Mouse (Mus musculus): ENCODE data around the gene Rab19. TPM values are rescaled to one million over a fixed set of nuclear protein-coding genes. Genes with fewer than 3 reads are reported as not detected.

The Rab19 gene
- total and polyA plus RNA-seq, 2 experiments from 2014 or later = 0.25 TPM; not detected in 1

- H3K4me3 ChIP-seq (ENCODE audit: low read depth, low read length) = no peak overlapping the region
- H3K4me1 ChIP-seq (ENCODE audit: insufficient read depth, low read length) = no peaks in the 10 kb centered on the region
- TF ChIP-seq CTCF (IDR thresholded peaks at IDR 0.05) = no peak
- WGBS = 77% methylated on average over 4 of the region's 4 CpGs
- ATAC-seq (ENCODE audit: low FRiP score) (no peak), DNase-seq (ENCODE audit: low spot score) (no peak)
- H3K27me3 ChIP-seq (ENCODE audit: insufficient read depth, low read length) = no peaks in the 10 kb centered on the region
- no peaks in the 10 kb centered on the region for H3K9me3 ChIP-seq (ENCODE audit: low read length)
- no peak overlapping the region for H3K9ac ChIP-seq (replicated peaks; ENCODE audit: low read length, poor library complexity, severe bottlenecking)
- peaks cover 16% of the 10 kb centered on the region for H3K36me3 ChIP-seq (ENCODE audit: insufficient read depth, low read length)
- H3K4me2 ChIP-seq (ENCODE audit: low read depth, low read length, poor library complexity, severe bottlenecking) = no peak overlapping the region
- no peak overlapping the region for H3K27ac ChIP-seq (ENCODE audit: low read depth, low read length)
Observed at GRCm38 (mm10) chr6:39395471-39395870, 14.5 kb downstream of the Rab19 start.

DNA sequence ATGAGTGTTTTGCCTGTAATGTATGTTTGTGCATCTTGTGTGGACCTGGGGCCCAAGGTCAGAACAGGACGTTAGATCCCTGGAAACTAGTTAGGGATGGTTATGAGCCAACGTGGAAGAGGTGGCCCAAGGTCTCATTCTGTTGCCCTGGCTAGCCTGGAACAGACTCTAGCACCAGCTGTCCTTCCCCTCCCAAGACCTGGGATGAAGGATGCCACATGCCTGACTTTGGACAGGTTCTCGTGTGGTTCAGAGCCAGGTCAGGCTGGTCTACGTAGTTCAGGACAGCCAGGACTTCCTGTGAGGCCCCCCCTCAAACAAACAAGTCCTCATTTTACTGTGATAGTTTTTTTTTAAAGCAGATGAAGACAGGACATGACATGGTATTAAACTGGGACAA is 14.9 kb downstream of the Rab19 start:
- WGBS = 90% methylated on average over 4 of the region's 4 CpGs
- no peaks in the 10 kb centered on the region for H3K27me3 ChIP-seq (ENCODE audit: insufficient read depth, low read length)
- no peak overlapping the region for H3K27ac ChIP-seq (ENCODE audit: low read depth, low read length)
- no peaks in the 10 kb centered on the region for H3K9me3 ChIP-seq (ENCODE audit: low read length)
- H3K4me3 ChIP-seq (ENCODE audit: low read depth, low read length) = no peak overlapping the region
- no peak for DNase-seq (ENCODE audit: low spot score)
- no peak for ATAC-seq (ENCODE audit: low FRiP score)
- TF ChIP-seq CTCF (IDR thresholded peaks at IDR 0.05) = no peak
- H3K4me1 ChIP-seq (ENCODE audit: insufficient read depth, low read length) = no peaks in the 10 kb centered on the region
- H3K9ac ChIP-seq (replicated peaks; ENCODE audit: low read length, poor library complexity, severe bottlenecking) = no peak overlapping the region
- H3K4me2 ChIP-seq (ENCODE audit: low read depth, low read length, poor library complexity, severe bottlenecking) = no peak overlapping the region
- H3K36me3 ChIP-seq (ENCODE audit: insufficient read depth, low read length) = peaks cover 16% of the 10 kb centered on the region

DNA sequence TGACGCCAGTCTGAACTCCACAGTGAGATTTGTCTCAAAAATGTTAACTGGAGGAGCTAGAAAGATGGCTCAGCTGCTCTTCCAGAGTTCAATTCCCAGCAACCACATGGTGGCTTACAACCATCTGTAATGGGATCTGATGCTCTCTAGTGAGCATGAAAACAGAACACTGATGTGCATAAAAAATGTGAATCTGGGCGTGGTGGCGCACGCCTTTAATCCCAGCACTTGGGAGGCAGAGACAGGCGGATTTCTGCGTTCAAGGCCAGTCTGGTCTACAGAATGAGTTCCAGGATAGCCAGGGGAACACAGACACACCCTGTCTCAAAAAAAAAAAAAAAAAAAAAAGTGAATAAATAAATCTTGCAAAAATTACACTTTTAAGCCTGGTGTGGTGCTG is 16.1 kb downstream of the Rab19 start:
- H3K27me3 ChIP-seq (ENCODE audit: insufficient read depth, low read length) = no peaks in the 10 kb centered on the region
- no peak overlapping the region for H3K9ac ChIP-seq (replicated peaks; ENCODE audit: low read length, poor library complexity, severe bottlenecking)
- no peak overlapping the region for H3K4me3 ChIP-seq (ENCODE audit: low read depth, low read length)
- no peak overlapping the region for H3K27ac ChIP-seq (ENCODE audit: low read depth, low read length)
- no peaks in the 10 kb centered on the region for H3K9me3 ChIP-seq (ENCODE audit: low read length)
- no peak for DNase-seq (ENCODE audit: low spot score)
- H3K4me2 ChIP-seq (ENCODE audit: low read depth, low read length, poor library complexity, severe bottlenecking) = no peak overlapping the region
- WGBS = 94% methylated on average over 6 of the region's 6 CpGs
- peaks cover 16% of the 10 kb centered on the region for H3K36me3 ChIP-seq (ENCODE audit: insufficient read depth, low read length)
- no peak for ATAC-seq (ENCODE audit: low FRiP score)
- no peaks in the 10 kb centered on the region for H3K4me1 ChIP-seq (ENCODE audit: insufficient read depth, low read length)
- TF ChIP-seq CTCF (IDR thresholded peaks at IDR 0.05) = no peak

GRCm38 (mm10) chr6:39398342-39398741 is 17.4 kb downstream of the Rab19 start:
- Histone ChIP-seq H3K9me3 (ENCODE audit: low read length) (no peaks in the 10 kb centered on the region), H3K4me1 (ENCODE audit: insufficient read depth, low read length) (no peaks in the 10 kb centered on the region), H3K27ac (ENCODE audit: low read depth, low read length) (no peak overlapping the region), H3K4me3 (ENCODE audit: low read depth, low read length) (no peak overlapping the region), H3K27me3 (ENCODE audit: insufficient read depth, low read length) (no peaks in the 10 kb centered on the region), H3K4me2 (ENCODE audit: low read depth, low read length, poor library complexity, severe bottlenecking) (no peak overlapping the region), H3K36me3 (ENCODE audit: insufficient read depth, low read length) (peaks cover 19% of the 10 kb centered on the region), H3K9ac (replicated peaks; ENCODE audit: low read length, poor library complexity, severe bottlenecking) (no peak overlapping the region)
- DNase-seq (ENCODE audit: low spot score) = no peak
- no peak for TF ChIP-seq CTCF (IDR thresholded peaks at IDR 0.05)
- ATAC-seq (ENCODE audit: low FRiP score) = no peak
- 97% methylated on average over 9 of the region's 9 CpGs for WGBS

- Histone ChIP-seq H3K9ac (replicated peaks; ENCODE audit: low read length, poor library complexity, severe bottlenecking) (no peak overlapping the region), H3K4me1 (ENCODE audit: insufficient read depth, low read length) (no peaks in the 10 kb centered on the region), H3K9me3 (ENCODE audit: low read length) (no peaks in the 10 kb centered on the region), H3K27ac (ENCODE audit: low read depth, low read length) (no peak overlapping the region), H3K36me3 (ENCODE audit: insufficient read depth, low read length) (peaks cover 34% of the 10 kb centered on the region), H3K4me3 (ENCODE audit: low read depth, low read length) (no peak overlapping the region), H3K27me3 (ENCODE audit: insufficient read depth, low read length) (no peaks in the 10 kb centered on the region), H3K4me2 (ENCODE audit: low read depth, low read length, poor library complexity, severe bottlenecking) (no peak overlapping the region)
- peak; percentile 65 for TF ChIP-seq CTCF (IDR thresholded peaks at IDR 0.05)
- 66% methylated on average over 7 of the region's 7 CpGs for WGBS
- ATAC-seq (ENCODE audit: low FRiP score) (no peak), DNase-seq (ENCODE audit: low spot score) (no peak)
Observed at GRCm38 (mm10) chr6:39400343-39400742, 19.4 kb downstream of the Rab19 start.

DNA sequence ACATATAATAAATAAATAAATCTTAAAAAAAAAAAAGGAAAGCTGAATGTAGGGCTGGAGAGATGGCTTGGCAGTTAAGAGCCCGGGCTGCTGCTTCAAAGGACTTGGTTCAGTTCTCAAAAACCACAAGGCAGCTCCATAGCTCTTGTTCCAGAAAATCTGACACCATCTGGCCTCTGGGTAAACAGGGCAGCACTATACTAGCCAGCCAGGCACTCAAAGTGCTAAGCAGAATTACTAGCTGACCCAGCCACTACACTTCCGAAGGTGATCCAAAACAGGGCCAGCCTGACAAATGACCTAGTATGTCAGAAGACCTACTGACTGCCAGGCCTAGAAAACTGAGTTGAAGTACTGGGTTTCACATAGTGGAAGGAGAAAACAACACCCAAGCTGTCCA is 22.2 kb downstream of the Rab19 start:
- H3K4me2 ChIP-seq (ENCODE audit: low read depth, low read length, poor library complexity, severe bottlenecking) = no peak overlapping the region
- H3K4me3 ChIP-seq (ENCODE audit: low read depth, low read length) = no peak overlapping the region
- TF ChIP-seq CTCF (IDR thresholded peaks at IDR 0.05) = no peak
- no peaks in the 10 kb centered on the region for H3K4me1 ChIP-seq (ENCODE audit: insufficient read depth, low read length)
- WGBS = 93% methylated on average over 2 of the region's 2 CpGs
- ATAC-seq (ENCODE audit: low FRiP score) (no peak), DNase-seq (ENCODE audit: low spot score) (no peak)
- H3K27me3 ChIP-seq (ENCODE audit: insufficient read depth, low read length) = no peaks in the 10 kb centered on the region
- peaks cover 34% of the 10 kb centered on the region for H3K36me3 ChIP-seq (ENCODE audit: insufficient read depth, low read length)
- no peak overlapping the region for H3K27ac ChIP-seq (ENCODE audit: low read depth, low read length)
- H3K9ac ChIP-seq (replicated peaks; ENCODE audit: low read length, poor library complexity, severe bottlenecking) = no peak overlapping the region
- no peaks in the 10 kb centered on the region for H3K9me3 ChIP-seq (ENCODE audit: low read length)

Measured in midbrain, postnatal 0 days (tissue).